Mouse (Mus musculus): ENCODE measurements around the gene Rack1. TPM values are rescaled to one million over a fixed set of nuclear protein-coding genes. Genes with fewer than 3 reads are reported as not detected.

Rack1 gene
- total and polyA plus RNA-seq, 3 experiments: 376 to 5,815 (median 4,421) TPM

DNA sequence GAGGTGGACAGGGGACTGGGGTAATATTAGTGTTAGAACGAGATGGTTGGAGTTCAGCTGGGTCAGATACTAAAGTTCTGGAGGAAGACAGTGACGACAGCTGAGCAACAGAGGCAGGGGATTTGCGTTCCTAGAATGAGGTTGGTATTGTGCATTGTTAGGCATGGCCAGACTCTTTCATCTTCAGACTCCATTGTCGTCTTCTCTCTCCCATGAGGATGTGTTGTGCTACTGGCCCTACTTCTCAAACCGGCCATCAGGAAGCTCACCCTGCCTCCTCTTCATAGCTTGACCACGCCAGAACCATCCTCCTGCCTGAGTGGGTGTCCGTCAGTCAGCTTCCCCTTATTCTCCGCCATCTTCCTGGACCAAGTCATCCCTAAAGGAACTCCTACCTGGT, 41.1 kb upstream of the Rack1 start (continued):
- no peak for TF ChIP-seq BHLHE40 (IDR thresholded peaks at IDR 0.05; ENCODE audit: borderline replicate concordance, low read depth, low read length)
- no peak for TF ChIP-seq MYC (IDR thresholded peaks at IDR 0.05; ENCODE audit: low read depth, low read length)

DNA sequence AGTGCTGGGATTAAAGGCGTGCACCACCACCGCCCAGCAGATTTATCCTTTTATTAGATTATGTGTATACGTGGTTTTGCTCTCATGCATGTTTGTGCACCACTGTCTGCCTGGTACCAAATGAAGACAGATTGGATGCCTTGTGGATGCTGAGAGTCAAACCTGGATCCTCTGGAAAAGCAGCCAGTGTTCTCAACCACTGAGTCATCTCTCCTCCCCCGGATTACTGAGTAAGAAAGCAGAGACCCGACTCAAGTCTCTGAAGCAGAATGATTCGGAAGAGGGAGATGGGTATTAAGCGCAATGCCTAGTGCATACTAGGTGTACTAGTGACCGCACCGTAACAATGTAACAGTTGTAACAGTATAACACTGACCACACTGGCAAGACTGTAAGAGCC, 36.0 kb upstream of the Rack1 start:
- DNase-seq (ENCODE audit: low read depth, low spot score): no peak

DNA sequence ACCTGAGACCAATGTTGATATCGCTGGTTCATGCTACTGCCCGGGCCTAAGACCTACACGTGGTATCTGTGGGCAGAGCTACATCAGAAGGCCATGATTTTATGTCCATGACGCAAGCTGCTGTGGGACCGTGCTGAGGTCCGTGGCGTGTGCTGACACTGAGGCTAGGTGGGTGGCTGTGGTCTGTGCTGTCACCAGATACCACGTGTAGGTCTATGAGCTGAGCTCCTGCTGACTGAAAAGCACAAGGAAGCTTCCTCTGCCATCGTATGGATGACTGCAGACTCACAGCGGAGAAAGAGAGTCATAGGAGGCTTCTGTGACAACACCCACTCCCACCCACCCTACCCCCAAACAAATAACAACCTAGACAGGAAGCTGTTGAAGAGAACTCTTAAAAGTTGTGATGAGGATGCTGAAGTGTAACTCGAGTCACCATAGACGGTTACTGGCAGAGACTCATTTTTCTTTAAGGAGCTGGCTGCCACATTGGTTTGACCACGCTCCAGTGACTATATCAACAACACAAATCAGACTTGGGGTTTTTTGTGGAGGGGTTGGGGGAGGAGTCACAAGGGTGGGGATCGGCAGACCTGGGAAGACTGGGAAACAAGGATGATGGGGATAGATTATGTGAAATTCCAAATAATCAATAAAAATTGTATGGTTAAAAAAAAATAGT, 32.8 kb upstream of the Rack1 start:
- no peak for DNase-seq (ENCODE audit: low read depth, low spot score)
- TF ChIP-seq BHLHE40 (IDR thresholded peaks at IDR 0.05; ENCODE audit: borderline replicate concordance, low read depth, low read length) (no peak), MXI1 (IDR thresholded peaks at IDR 0.05; ENCODE audit: low read depth, low read length) (no peak), ZMIZ1 (IDR thresholded peaks at IDR 0.05; ENCODE audit: low read depth, low read length) (no peak), POLR2AphosphoS5 (IDR thresholded peaks at IDR 0.05; ENCODE audit: borderline replicate concordance, low read depth, low read length) (no peak), MAX (IDR thresholded peaks at IDR 0.05; ENCODE audit: low read length) (no peak), ETS1 (IDR thresholded peaks at IDR 0.05; ENCODE audit: low read depth, low read length) (no peak), MEF2A (IDR thresholded peaks at IDR 0.05; ENCODE audit: extremely low read depth, insufficient replicate concordance, low read depth, low read length, poor library complexity, severe bottlenecking) (no peak), TAL1 (IDR thresholded peaks at IDR 0.05; ENCODE audit: low read length) (no peak), GABPA (IDR thresholded peaks at IDR 0.05; ENCODE audit: low read depth, low read length) (no peak), NELFE (IDR thresholded peaks at IDR 0.05; ENCODE audit: low read depth, low read length) (no peak)
- Histone ChIP-seq H3K36me3 (ENCODE audit: control insufficient read depth in 1 of 2, insufficient read depth in 2 of 2, low read length in 2 of 2) (no peaks in the 10 kb centered on the region; a peak in 2 of 4 replicates), H3K4me1 (ENCODE audit: control insufficient read depth in 1 of 2, insufficient read depth in 2 of 2, low read length in 2 of 2) (peaks cover 1 to 3% of the 10 kb centered on the region in 2 experiments; a peak in 3 of 4 replicates), H3K27ac (ENCODE audit: control insufficient read depth, low read depth, low read length) (no peak overlapping the region), H3K79me2 (ENCODE audit: control insufficient read depth, insufficient read depth, low read length, poor library complexity) (no peaks in the 10 kb centered on the region), H3K9ac (ENCODE audit: control insufficient read depth, low read depth, low read length, poor library complexity, severe bottlenecking) (no peak overlapping the region), H3K27me3 (ENCODE audit: control insufficient read depth in 1 of 2, insufficient read depth in 2 of 2, low read length in 2 of 2) (peaks cover 0 to 2% of the 10 kb centered on the region in 2 experiments; a peak in 2 of 4 replicates), H3K4me3 (ENCODE audit: control insufficient read depth in 1 of 2, insufficient read depth in 1 of 2, low read depth in 2 of 2, low read length in 2 of 2) (no peak overlapping the region), H3K9me3 (replicated peaks; ENCODE audit: insufficient read depth, low read length) (no peaks in the 10 kb centered on the region)

More for the DNA sequence above, 36.0 kb upstream of the Rack1 start:
- no peaks in the 10 kb centered on the region for H3K36me3 ChIP-seq (ENCODE audit: control insufficient read depth in 1 of 2, insufficient read depth in 2 of 2, low read length in 2 of 2)
- H3K9me3 ChIP-seq (replicated peaks; ENCODE audit: insufficient read depth, low read length): no peaks in the 10 kb centered on the region
- no peak overlapping the region for H3K4me3 ChIP-seq (ENCODE audit: control insufficient read depth in 1 of 2, insufficient read depth in 1 of 2, low read depth in 2 of 2, low read length in 2 of 2)
- peaks cover 3 to 8% of the 10 kb centered on the region in 2 experiments for H3K27me3 ChIP-seq (ENCODE audit: control insufficient read depth in 1 of 2, insufficient read depth in 2 of 2, low read length in 2 of 2)
- H3K9ac ChIP-seq (ENCODE audit: control insufficient read depth, low read depth, low read length, poor library complexity, severe bottlenecking): no peak overlapping the region
- H3K4me1 ChIP-seq (ENCODE audit: control insufficient read depth in 1 of 2, insufficient read depth in 2 of 2, low read length in 2 of 2): no peaks in the 10 kb centered on the region
- no peak for TF ChIP-seq ELF1 (IDR thresholded peaks at IDR 0.05; ENCODE audit: low read depth, low read length)
- H3K79me2 ChIP-seq (ENCODE audit: control insufficient read depth, insufficient read depth, low read length, poor library complexity): no peaks in the 10 kb centered on the region
- H3K27ac ChIP-seq (ENCODE audit: control insufficient read depth, low read depth, low read length): no peak overlapping the region
